Mouse (Mus musculus): Measurements from ENCODE around the gene Gm37240.
A peak's percentile ranks its signal among the peaks of the same experiment; 100 is the strongest.

Gene Gm37240

GRCm38 (mm10) chr3:84715073-84715768, 1172.1 kb downstream of the Gm37240 start:
- DNase-seq: no peak

GRCm38 (mm10) chr3:84712941-84713340, 1174.4 kb downstream of the Gm37240 start:
- DNase-seq: no peak

- DNase-seq: no peak
Measured at GRCm38 (mm10) chr3:84710723-84711122, 1176.6 kb downstream of the Gm37240 start.

- DNase-seq: no peak
Measured at GRCm38 (mm10) chr3:84709967-84710366, 1177.4 kb downstream of the Gm37240 start.

DNA sequence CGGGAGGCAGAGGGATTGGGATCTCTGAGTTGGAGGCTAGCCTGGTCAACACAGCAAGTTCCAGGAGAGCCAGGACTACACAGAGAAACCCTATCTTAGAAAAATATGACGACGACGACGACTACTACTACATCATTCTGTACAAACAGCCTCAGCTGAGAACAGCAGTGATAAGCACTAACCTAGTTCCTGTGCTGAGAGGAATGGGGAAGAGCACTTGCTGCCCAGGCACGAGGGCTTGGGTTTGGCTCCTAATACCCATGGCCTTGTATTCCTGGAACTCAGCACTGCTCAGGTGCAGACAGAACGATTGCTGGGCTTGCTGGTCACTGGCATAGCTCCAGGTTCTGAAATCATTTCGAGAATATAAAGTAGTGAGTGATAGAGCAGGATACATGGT, 1178.2 kb downstream of the Gm37240 start:
- no peak for DNase-seq

- DNase-seq: no peak
Measured at GRCm38 (mm10) chr3:84708469-84708868, 1178.8 kb downstream of the Gm37240 start.

DNA sequence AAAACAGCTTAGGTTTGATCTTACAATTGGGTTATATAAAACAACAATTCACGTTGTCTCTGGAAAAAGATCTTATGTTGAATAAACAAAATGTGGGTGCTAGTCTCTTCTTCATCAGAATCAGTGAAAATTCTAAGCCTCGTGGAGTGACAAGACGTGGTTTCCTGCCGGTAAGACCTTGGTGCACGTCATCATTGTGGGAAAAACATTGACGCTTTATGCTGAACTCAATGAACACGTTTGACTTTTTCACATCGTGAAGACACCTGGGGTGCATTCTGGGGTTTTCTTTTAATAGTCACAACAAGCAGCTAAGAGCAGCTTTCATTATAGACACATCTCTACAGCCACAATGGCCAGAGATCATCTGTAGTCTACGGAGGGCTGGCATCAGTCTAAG, 1182.1 kb downstream of the Gm37240 start:
- no peak for DNase-seq

GRCm38 (mm10) chr3:84703083-84703810, 1184.1 kb downstream of the Gm37240 start:
- DNase-seq: no peak

DNA sequence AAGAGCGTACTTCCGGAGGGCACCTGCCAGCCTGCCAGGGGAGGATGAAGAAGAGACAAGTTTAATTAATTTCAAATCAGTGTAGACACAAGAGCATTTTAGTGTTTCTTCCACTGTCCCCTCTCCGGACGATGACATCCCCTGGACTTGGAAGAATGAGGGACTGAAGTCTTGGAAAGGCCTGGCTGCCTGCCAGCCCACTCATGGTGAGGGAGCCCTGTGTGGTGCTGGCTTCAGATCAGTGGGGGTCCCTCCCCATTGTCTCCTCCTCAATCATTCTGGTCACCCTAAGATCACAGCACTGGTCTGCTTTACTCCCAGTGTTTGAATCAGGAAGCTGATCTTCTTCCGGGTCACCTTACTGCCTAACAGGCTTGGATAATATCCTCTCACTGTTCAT, 1185.4 kb downstream of the Gm37240 start:
- no peak for DNase-seq

- DNase-seq: no peak
Measured at GRCm38 (mm10) chr3:84701509-84701908, 1185.8 kb downstream of the Gm37240 start.

DNA sequence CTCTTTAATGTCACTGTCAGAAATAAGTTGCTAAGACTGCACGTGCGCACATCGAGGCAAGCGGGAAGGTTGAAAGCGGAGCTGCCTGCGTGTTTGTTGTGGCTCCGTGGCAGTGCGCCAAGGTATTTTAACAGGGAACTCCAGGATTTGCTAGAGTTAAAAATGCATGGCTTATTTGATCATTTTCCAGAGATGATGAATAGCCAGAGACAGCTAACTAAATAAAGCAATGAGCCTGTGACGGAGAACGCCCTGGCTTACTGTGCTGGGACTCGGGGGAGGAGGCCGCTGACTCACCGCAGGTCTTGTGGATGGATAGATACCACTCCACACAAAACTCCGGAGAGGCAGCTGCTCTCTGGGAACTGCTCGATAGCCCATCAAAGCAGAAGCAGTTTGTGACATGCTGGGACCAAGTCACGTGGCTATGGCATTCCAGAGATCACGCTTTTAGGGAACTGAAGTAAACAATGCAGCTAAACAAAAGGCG, 1190.8 kb downstream of the Gm37240 start:
- peak; percentile 43 for DNase-seq

DNA sequence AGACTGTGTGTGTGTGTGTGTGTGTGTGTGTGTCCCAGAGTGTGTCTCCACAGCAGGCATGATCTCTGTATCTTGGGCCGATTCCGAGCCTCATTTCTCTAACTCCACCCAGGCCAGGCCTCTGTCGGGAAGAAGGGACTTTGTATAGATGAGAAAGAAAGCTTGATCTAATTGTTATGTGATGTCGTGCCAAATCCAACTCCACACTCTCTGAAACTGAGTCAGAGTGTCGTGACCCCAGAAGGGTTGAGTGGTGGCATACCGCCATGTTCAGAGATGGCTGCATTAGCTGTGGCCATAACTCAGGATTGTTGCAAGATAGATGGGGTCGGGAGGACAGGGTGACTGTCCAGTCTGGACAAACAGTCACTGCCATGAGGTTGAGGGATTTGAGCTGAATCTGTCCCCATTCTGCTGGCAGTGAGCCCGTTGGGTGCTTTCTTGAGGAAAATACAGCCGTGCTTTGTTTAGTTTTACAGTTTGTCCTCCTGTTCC, 1191.4 kb downstream of the Gm37240 start:
- no peak for DNase-seq

- DNase-seq: no peak
Measured at GRCm38 (mm10) chr3:84695418-84695817, 1191.9 kb downstream of the Gm37240 start.

DNA sequence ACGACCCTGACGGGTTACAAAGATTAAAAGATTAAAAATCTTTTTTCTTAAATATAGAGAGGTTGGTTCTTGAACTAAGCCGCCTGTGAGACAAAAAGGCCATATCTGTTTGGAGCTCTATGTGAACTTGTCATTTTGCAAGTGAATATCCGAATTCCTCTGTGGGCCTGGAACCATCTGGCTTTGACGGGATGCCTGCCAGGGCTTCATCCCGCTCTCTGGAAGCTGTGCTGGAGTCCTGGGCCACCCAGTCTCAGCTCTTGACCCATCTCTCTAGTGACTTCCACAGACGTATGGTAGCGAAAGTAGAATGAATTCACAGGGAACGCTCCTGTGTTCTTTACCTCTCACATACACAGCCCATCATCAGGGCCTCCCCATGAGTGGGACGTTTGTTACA, 1193.4 kb downstream of the Gm37240 start:
- no peak for DNase-seq

GRCm38 (mm10) chr3:84692647-84693199, 1194.6 kb downstream of the Gm37240 start:
- DNase-seq: no peak

DNA sequence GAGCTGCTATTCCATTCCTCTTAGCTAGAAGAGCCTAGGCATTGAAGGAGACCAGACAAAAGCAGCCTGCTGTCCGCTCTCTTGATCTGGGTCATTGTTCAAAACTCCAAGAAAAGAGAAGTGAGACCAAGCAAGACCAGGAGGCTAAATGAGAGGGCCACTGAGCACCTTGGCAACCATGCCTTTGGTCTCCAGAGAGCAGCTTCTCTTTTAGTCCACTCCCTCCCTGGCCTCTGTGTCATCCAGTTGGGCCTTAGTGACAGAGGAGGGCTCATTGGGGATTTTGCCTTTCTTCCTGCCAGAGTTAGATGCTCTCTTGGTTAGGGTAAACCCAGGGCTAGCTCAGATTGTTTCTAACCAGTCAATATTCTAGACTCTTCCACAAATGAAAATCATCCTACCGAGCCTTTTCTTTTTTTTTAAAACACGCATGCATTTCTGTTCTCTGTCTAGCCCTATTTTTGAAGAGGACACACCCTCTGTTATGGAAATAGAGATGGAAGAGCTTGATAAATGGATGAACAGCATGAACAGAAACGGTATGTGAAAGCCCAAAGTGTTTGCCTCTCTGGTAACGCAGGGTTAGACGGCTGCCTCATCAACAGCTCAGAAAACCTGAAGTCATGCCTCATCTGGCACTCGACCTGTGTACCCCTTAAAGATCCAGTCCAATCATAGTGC, 1197.1 kb downstream of the Gm37240 start:
- DNase-seq: no peak

- no peak for DNase-seq
Measured at GRCm38 (mm10) chr3:84689656-84690055, 1197.7 kb downstream of the Gm37240 start.

- no peak for DNase-seq
Measured at GRCm38 (mm10) chr3:84688176-84688575, 1199.1 kb downstream of the Gm37240 start.

DNA sequence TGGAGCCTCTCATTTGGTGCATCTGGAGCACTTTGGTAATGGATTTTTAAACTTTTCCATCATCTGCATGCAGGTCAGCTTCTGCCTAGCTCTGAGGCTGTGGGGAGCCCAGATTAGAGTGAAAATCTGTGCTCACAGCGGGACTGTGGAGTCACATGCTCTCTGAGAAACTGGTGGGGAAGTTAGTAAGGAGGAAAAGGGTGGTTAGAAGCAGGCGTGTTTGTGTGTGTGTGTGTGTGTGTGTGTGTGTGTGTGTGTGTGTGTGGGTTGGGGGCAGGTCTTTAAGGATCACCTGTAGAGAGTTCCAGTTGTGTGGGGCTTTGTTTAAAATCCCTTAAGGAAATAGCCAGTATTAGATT, 1199.9 kb downstream of the Gm37240 start:
- no peak for DNase-seq

GRCm38 (mm10) chr3:84686799-84687487, 1200.4 kb downstream of the Gm37240 start:
- DNase-seq: no peak

DNA sequence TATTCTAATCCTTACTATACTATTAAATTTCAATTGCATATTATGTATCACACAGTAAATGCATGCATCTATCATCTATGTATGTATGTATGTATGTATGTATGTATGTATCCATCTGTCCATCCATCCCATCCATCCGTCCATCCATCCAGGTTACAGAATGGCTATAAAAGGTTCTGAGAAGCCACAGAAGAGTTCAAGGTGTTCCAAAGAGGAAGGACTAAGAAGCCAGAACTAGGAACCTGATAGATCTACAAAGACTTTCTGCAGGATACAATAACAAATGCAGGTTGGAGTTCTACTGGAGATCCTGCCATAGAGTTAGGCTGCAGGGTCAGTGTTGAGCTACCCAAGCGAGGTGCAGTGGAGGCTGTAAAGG, 1201.0 kb downstream of the Gm37240 start:
- no peak for DNase-seq

GRCm38 (mm10) chr3:84685662-84686293, 1201.5 kb downstream of the Gm37240 start:
- DNase-seq: no peak
